Mouse (Mus musculus) hindlimb bud, embryonic 11.5 days (tissue): ENCODE results near the gene Sgms1.

ENCODE experiments used
- DNase-seq: peaks from one replicate; pipeline ENCODE4 v3.0.0-alpha.2; 2012; ENCODE audit warnings: low read depth, low spot score; ENCODE audit errors: extremely low spot score

Gene Sgms1

GRCm38 (mm10) chr19:32389001-32389871, at the start of gene Sgms1:
TSS of gene Sgms1 (minus strand) at chr19:32389714.
- DNase-seq = peak; percentile 50

GRCm38 (mm10) chr19:32425856-32426255, 36.3 kb upstream of the Sgms1 start:
- DNase-seq = no peak

GRCm38 (mm10) chr19:32424706-32425105, 35.2 kb upstream of the Sgms1 start:
- DNase-seq = no peak

- no peak for DNase-seq
Observed at GRCm38 (mm10) chr19:32419069-32419468, 29.6 kb upstream of the Sgms1 start.

- no peak for DNase-seq
Observed at GRCm38 (mm10) chr19:32416692-32417317, 27.3 kb upstream of the Sgms1 start.

GRCm38 (mm10) chr19:32409603-32410360, 20.3 kb upstream of the Sgms1 start:
- no peak for DNase-seq

- DNase-seq = no peak
Observed at GRCm38 (mm10) chr19:32406717-32407116, 17.2 kb upstream of the Sgms1 start.

GRCm38 (mm10) chr19:32404386-32404785, 14.9 kb upstream of the Sgms1 start:
- no peak for DNase-seq

- no peak for DNase-seq
Observed at GRCm38 (mm10) chr19:32403834-32404233, 14.3 kb upstream of the Sgms1 start.

- no peak for DNase-seq
Observed at GRCm38 (mm10) chr19:32398491-32398890, 9.0 kb upstream of the Sgms1 start.

- DNase-seq = no peak
Observed at GRCm38 (mm10) chr19:32396303-32396702, 6.8 kb upstream of the Sgms1 start.

GRCm38 (mm10) chr19:32394825-32395224, 5.3 kb upstream of the Sgms1 start:
- DNase-seq = no peak

GRCm38 (mm10) chr19:32393758-32394450, 4.4 kb upstream of the Sgms1 start:
- DNase-seq = no peak

- no peak for DNase-seq
Observed at GRCm38 (mm10) chr19:32393092-32393745, 3.7 kb upstream of the Sgms1 start.

GRCm38 (mm10) chr19:32391441-32391840, 1.9 kb upstream of the Sgms1 start:
- DNase-seq = no peak

GRCm38 (mm10) chr19:32390116-32390515, 602 bp upstream of the Sgms1 start:
- no peak for DNase-seq

GRCm38 (mm10) chr19:32388191-32388921, 1.2 kb downstream of the Sgms1 start:
- peak; percentile 35 for DNase-seq

- no peak for DNase-seq
Observed at GRCm38 (mm10) chr19:32387403-32388190, 1.9 kb downstream of the Sgms1 start.
